Mouse (Mus musculus) limb, embryonic 10.5 days (tissue): ENCODE data around the gene Cwc25. TPM values are rescaled to one million over a fixed set of nuclear protein-coding genes. Genes with fewer than 3 reads are reported as not detected.
"Not testable (repeated sequence)": the region's sequence is repeated elsewhere in the genome, so short reads cannot be mapped to it uniquely, and the experiment has no call there.

ENCODE experiments used
- DNase-seq: peaks from one replicate; pipeline ENCODE4 v3.0.0-alpha.2; 2017; ENCODE audit warnings: low spot score
- H3K27ac ChIP-seq: fragments of 300-500 bp; sonication (generic); 2 replicates; pipeline ENCODE4 v1.5.1; 2016; ENCODE audit warnings: mild to moderate bottlenecking
- H3K27me3 ChIP-seq: fragments of 300-500 bp; sonication (generic); 2 replicates; pipeline ENCODE4 v1.6.1; 2016; ENCODE audit warnings: low read depth, mild to moderate bottlenecking; ENCODE audit not compliant: poor library complexity, severe bottlenecking
- H3K36me3 ChIP-seq: fragments of 300-500 bp; sonication (generic); 2 replicates; pipeline ENCODE4 v1.6.1; 2016; ENCODE audit warnings: mild to moderate bottlenecking, moderate library complexity
- H3K4me1 ChIP-seq: fragments of 300-500 bp; sonication (generic); 2 replicates; pipeline ENCODE4 v1.6.1; 2016
- H3K4me3 ChIP-seq: fragments of 300-500 bp; sonication (generic); 2 replicates; pipeline ENCODE4 v1.5.1; 2016; ENCODE audit warnings: mild to moderate bottlenecking, moderate library complexity
- H3K9me3 ChIP-seq: fragments of 300-500 bp; sonication (generic); replicated peaks from 2 replicates; pipeline ENCODE4 v1.6.1; 2016; ENCODE audit warnings: mild to moderate bottlenecking
- whole genome bisulfite sequencing: fragments of 180-500 bp; shearing (Covaris S2); methylation state at CpG from one replicate; pipeline ENCODE4 v1.1.7; 2016; 5-methylcytosine and 5-hydroxymethylcytosine counted together
- polyA plus RNA-seq: library from polyadenylated mRNA; unstranded; fragments of >200 nt; fragmentation: Nextera tagmentation; extraction: Ambion mirVana; gene quantifications from 2 replicates; pipeline ENCODE4 v1.2.1, GENCODE M21; 2016

Gene Cwc25
- polyA plus RNA-seq, 1 experiment from 2014 or later, result 21.6 TPM

DNA sequence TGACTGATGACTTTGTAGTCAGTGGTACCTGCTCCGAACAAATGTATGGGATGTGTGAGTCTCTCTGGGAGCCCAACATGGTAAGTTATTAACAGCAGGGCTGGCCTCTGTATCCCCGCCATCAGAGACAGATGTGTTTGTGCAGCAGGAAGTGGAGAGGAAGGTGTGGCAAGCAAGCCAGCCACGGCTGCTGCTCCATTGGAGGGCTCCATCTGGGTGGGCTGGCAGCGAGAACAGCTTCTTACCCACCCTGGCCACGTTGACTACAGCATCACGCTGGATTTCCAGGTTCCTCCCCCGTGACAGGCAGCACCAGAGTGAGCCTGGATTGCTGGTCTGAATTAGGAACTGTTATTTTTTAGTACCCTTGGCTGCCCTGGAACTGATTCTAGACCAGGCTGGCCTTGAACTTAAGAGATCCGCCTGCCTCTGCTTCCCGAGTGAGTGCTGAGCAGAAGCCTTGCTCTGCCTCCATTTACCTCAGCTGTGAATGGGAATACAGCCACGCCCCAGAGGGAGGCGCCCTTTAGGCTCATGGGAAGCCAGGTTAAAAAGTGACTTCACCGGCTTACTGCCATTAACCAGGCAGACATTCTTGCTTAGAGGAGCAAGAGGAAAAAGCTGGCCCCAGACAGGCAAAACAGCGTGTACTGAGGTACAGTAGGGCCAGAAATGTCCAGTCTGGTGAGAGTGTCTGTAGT is 55.0 kb downstream of the Cwc25 start:
- DNase-seq, result no peak
- Histone ChIP-seq H3K9me3 (no peaks in the 10 kb centered on the region), H3K27ac (peak overlapping the region; percentile 6; the same call in 1 of the 2 replicates), H3K27me3 (no peaks in the 10 kb centered on the region), H3K4me3 (no peak overlapping the region), H3K4me1 (no peaks in the 10 kb centered on the region), H3K36me3 (peaks cover 98% of the 10 kb centered on the region)
- 81% methylated on average over 13 of the region's 13 CpGs for WGBS

DNA sequence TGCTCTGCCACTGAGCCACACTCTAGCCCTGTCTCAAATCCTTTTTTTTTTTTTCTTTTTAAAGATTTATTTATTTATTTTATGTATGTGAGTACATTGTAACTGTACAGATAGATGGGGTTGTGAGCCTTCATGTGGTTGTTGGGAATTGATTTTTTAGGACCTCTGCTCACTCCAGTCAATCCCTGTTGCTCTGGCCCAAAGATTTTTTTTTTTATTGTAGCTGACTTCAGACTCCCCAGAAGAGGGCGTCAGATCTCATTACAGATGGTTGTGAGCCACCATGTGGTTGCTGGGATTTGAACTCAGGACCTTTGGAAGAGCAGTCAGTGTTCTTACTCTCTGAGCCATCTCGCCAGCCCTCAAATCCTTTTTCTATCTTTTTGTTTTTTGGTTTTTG is 56.3 kb downstream of the Cwc25 start:
- peaks cover 96% of the 10 kb centered on the region for H3K36me3 ChIP-seq
- not testable (repeated sequence) for H3K27me3 ChIP-seq, H3K4me3 ChIP-seq, DNase-seq, H3K27ac ChIP-seq, H3K9me3 ChIP-seq, H3K4me1 ChIP-seq
- WGBS, result 87% methylated on average over 2 of the region's 2 CpGs

DNA sequence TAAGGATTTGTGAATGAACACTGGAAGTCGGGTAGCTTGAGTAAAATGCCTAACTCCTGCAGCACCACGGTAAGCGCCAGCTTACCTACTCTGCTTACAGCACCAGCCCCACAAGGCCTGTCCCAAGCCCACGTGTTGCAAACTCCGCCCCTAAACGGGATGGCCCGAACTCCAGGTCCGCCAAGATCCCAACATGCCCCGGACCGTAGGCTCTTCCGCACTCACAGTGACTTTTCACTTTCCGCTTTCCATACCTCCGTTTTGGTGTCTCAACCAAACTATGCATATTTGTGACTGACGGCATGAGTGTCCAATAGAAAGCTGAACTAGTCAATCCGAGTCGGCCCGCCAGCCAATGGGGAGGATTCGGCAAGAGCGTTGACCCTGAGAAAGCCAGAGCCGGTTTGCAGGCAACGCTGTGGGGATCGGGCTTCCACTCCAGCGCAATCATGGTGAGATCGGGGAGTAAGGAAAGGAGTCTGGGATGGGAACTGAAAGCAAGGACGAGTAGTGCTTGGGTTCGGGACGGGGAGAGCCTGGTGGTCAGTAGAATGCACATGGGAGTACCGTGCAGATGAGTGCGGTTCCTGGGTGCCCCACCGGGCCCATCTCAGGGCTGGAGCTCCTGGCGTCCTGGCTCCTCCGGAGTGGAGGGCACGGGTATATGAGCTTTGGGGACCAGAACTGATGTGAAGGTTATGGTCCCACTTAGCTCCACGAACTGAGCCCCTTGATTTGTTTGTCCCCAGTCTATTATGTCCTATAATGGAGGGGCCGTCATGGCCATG is 63.1 kb downstream of the Cwc25 start, which contains the start of gene Psmb3:
Gene Psmb3 (plus strand): TSS at position 361 of the 788 bp plus-strand sequence.
- H3K4me1 ChIP-seq, result peaks cover 29% of the 10 kb centered on the region
- H3K36me3 ChIP-seq, result peaks cover 39% of the 10 kb centered on the region
- H3K27ac ChIP-seq, result peak within 1 kb of the TSS; percentile 80
- peak; percentile 94 for DNase-seq
- under 1% methylated on average over 35 of the region's 35 CpGs for WGBS
- no peaks in the 10 kb centered on the region for H3K9me3 ChIP-seq
- peak within 1 kb of the TSS; percentile 89 for H3K4me3 ChIP-seq
- H3K27me3 ChIP-seq, result no peaks in the 10 kb centered on the region

DNA sequence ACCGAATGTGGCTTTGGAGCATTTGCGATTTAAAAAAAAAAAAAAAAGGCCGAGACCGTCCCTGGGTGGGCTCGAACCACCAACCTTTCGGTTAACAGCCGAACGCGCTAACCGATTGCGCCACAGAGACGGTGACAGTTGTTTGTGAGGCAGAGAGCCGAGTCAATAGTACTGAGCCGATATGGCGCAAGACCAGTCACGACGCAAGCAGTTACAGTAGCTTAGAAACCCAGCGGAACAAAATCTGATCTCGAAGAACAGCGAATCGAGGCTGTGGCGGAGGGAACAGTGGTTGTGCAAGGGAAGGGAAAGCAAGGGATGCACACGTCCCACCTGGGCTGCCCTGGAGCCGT is 64.0 kb downstream of the Cwc25 start:
- under 1% methylated on average over 24 of the region's 24 CpGs for WGBS
- DNase-seq, result peak; percentile 93
- peaks cover 33% of the 10 kb centered on the region for H3K36me3 ChIP-seq

DNA sequence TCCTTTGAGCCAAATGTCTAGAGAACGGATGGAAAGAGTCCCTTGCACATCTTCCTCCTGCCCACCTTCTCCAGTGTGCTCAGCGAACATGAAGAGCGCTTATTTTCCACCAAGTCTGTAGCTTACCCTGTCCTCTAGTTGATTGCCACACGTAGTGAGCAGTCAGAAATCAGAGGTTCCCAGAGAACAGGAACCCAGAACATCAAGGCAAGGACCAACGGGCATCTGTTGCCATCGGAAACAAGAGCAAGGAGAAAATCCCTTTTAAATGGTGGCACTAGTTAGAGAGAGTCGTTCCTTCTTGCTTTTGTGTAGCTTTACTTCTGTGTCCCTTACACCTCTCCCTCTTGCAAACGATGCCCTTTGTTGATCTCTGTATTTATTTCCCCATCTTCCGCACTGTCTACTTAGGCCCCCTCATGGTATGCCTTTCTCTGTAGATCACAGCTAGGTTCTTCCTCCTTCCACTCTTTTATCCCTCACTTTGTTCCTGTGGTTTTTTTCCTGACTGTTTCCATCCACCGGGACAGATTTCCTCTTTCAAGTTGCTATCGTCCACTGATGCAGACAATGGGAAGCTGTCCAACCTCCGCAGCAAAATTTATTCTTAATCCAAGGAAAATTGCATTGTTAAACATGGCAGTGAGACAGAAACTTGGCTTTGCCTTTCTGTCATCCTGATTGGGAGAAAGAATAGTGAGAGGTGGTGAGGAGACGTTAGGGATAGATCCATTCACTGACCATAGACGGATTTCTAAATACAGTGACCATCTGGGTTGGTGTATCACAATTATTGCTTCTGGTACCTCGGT is 64.6 kb downstream of the Cwc25 start:
- Histone ChIP-seq H3K27ac (peak overlapping the region; percentile 99; the same call in 1 of the 2 replicates), H3K36me3 (peaks cover 32% of the 10 kb centered on the region), H3K4me1 (peaks cover 44% of the 10 kb centered on the region), H3K4me3 (peak overlapping the region; percentile 89), H3K9me3 (no peaks in the 10 kb centered on the region), H3K27me3 (no peaks in the 10 kb centered on the region)
- DNase-seq, result no peak
- WGBS, result 53% methylated on average over 15 of the region's 15 CpGs

More for the DNA sequence above, 64.0 kb downstream of the Cwc25 start:
- peak overlapping the region; percentile 73 for H3K27ac ChIP-seq
- H3K27me3 ChIP-seq, result no peaks in the 10 kb centered on the region
- no peaks in the 10 kb centered on the region for H3K9me3 ChIP-seq
- peaks cover 38% of the 10 kb centered on the region for H3K4me1 ChIP-seq
- peak overlapping the region; percentile 89 for H3K4me3 ChIP-seq

DNA sequence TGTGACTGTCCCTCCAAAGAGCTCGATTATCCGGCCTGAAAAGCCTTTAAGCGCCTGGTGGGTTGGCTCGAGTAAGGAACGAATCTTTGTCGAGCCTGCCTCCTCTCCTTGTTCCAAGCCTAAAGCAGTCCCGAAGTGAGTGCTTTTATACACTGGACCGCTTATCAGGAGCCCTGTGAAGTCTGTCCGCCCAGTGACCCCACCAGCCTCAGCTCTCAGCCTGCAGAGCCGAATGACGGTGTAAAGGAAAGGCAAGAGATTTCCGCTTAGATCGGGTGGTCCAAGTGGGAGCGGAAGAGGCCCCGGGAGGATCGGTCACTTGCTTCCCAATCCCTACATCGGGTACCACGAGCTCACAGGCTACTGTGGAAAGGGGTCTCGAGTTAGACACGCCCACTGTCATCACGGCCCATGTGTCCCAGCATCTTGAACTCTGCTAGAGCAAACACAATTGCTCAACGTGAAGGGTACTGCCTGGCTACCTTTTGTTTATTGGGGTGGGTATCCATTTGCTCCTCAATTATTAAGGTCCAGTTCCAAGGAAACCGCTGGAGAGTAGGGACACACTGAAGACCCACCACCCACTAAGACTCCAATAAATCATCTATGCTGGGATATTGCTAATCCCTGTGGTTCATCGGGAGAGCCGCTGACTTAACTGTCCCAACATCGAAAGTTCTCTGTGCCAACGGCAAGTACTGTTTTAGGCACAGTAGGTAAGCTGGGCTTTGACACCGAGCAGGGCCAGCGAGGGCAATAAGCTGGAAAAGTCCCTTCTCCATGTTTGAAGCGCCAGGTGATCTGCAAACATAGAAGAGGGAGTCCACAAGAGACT is 65.4 kb downstream of the Cwc25 start:
- Histone ChIP-seq H3K36me3 (peaks cover 29% of the 10 kb centered on the region), H3K4me3 (peak overlapping the region; percentile 89), H3K4me1 (peaks cover 52% of the 10 kb centered on the region), H3K27me3 (no peaks in the 10 kb centered on the region), H3K9me3 (no peaks in the 10 kb centered on the region), H3K27ac (peak overlapping the region; percentile 99)
- 18% methylated on average over 30 of the region's 30 CpGs for WGBS
- DNase-seq, result peak; percentile 71

DNA sequence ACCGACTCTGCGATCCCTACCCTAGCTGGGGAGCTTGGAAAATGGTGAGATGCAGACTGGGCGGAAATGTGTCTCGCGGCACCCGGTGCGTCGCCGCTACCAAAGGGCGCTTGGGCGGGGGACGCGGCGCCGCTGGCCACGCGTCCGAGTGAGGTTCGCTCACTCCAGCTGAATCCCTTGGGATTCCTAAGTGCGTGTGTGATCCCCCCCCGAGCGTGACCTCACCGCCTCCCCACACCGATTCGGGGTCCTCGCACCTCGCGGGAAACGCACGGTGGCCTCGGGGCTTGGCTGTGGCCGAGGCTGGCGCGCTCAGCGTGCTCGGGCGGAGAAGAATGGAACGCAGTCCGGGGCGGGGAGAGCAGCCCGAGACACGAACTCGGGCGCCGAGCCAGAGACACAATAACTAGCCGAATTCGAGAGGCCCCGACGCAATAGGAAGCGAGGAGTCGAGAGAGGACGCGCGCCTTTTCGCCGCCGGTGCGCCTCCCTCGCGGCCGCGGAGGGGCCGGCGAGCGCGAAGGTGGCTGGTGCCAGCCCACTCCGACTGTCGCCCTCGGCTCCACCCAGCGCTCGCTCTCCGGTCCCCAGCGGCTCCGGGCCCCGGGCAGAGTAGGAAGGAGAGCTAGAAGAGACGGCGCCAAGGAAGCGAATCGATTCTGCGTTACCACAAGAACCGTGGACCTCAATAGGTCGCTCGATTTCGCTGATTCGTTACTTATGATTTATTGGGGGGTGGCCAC is 66.2 kb downstream of the Cwc25 start, which contains the start of gene Pcgf2:
Gene Pcgf2 (minus strand): TSS at position 495 of the 743 bp plus-strand sequence.
- peaks cover 60% of the 10 kb centered on the region for H3K4me1 ChIP-seq
- peak; percentile 85 for DNase-seq
- peak within 1 kb of the TSS; percentile 89 for H3K4me3 ChIP-seq
- H3K27me3 ChIP-seq, result no peaks in the 10 kb centered on the region
- H3K9me3 ChIP-seq, result no peaks in the 10 kb centered on the region
- peaks cover 30% of the 10 kb centered on the region for H3K36me3 ChIP-seq
- peak within 1 kb of the TSS; percentile 99 for H3K27ac ChIP-seq
- under 1% methylated on average over 85 of the region's 85 CpGs for WGBS

DNA sequence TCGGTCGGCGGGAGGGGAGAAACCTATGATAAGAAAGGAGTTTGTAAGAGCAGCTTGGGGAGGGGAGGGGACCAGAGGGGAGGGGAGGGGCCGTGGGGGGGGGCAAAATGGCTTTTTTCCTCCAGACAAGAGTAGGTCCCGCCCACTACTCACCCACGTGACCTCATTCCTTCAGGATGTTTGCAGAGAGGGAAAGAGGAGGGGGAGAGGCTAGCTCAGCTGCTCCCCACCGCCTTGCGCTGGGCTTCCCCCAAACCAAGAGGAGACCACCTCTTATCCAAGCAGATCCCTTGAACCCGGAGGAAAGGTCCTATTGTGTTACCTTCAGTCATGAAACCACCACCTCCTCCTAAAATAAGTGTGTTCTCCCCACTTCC is 66.7 kb downstream of the Cwc25 start:
- 0% methylated on average over 7 of the region's 9 CpGs for WGBS
- peaks cover 64% of the 10 kb centered on the region for H3K4me1 ChIP-seq

DNA sequence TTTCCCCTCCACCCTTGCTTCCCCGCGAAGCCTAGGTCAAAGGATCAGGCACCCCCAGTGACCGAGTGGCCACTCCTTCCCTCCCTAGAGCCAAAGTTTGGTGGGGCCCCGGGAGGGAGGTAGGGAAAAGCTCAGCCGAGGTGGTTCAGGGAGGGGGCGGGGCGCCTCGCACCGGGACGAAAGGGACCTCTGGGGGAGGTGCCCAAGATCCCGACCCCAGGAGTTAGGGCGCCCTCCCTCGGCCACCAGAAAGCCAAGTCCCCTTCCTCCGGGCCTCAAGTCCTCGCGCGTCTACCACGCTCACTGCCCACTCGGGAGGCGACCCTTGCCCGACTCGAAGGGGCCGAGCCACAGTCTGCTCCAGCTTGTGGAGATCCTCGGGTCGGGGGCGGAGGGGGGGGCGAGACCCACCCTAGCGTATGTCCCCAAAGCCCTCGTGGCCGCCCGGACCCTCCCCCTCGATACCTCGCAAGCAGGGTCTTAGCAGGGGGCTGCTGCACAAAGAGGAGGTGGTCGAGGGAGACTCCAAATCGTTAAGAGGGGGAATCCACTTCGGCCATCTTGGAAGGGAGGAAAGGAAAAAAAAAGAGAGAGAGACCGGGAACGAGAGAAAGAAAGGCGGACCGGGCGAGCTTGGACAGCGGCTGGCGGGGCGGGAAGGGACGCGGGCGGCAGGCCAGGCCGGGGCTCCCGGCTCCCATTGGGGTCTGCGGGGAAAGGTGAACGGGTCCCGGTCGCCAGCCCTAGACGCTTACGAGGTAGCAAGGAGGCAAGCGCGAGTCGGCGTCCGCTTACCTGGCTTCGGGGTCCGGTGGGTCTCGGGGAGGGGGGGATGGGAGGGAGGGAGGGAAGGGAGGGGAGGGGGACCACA is 67.4 kb downstream of the Cwc25 start:
- Histone ChIP-seq H3K4me3 (peak overlapping the region; percentile 89), H3K27me3 (no peaks in the 10 kb centered on the region), H3K27ac (peak overlapping the region; percentile 99), H3K9me3 (no peaks in the 10 kb centered on the region), H3K36me3 (peaks cover 32% of the 10 kb centered on the region), H3K4me1 (peaks cover 64% of the 10 kb centered on the region)
- WGBS, result under 1% methylated on average over 60 of the region's 63 CpGs
- peak; percentile 87 for DNase-seq

More for the DNA sequence above, 66.7 kb downstream of the Cwc25 start:
- H3K27me3 ChIP-seq, result no peaks in the 10 kb centered on the region
- H3K4me3 ChIP-seq, result peak overlapping the region; percentile 89
- H3K36me3 ChIP-seq, result peaks cover 31% of the 10 kb centered on the region
- no peaks in the 10 kb centered on the region for H3K9me3 ChIP-seq
- H3K27ac ChIP-seq, result peak overlapping the region; percentile 99
- peak; percentile 95 for DNase-seq

DNA sequence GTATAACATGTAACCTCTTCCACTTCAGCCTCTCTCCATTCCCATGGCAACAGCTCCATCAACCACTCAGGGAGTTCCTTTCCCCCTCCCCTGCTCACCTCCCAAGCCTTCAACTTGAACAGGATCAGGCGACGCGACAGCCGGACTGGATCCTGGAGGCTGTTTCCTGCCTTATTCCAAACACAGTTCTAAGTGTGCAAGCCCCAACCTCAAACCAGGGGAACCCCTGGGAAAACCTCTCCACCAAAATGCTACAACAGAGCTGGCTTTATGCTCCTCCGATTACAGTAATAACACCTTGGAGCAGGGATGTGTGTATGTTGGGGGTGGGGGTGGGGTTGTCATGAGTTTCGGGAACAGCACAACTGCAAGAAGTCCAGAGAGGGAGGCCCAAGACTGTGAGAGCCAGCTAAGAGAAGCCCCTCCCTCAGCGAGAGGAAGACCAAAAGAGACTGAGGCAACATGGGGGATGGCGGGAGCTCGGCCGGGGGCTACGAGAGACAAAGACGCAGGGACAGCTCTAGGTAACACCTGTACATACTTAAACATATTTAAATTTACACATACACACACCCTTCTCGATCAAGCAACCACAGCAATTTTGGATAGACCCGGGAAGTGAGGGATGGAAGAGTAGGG is 68.3 kb downstream of the Cwc25 start:
- Histone ChIP-seq H3K27me3 (no peaks in the 10 kb centered on the region), H3K36me3 (peaks cover 42% of the 10 kb centered on the region), H3K4me3 (peak overlapping the region; percentile 89), H3K27ac (peak overlapping the region; percentile 99), H3K4me1 (peaks cover 63% of the 10 kb centered on the region), H3K9me3 (no peaks in the 10 kb centered on the region)
- 1% methylated on average over 14 of the region's 14 CpGs for WGBS
- DNase-seq, result peak; percentile 59
